ENCODE assay signal across 9 mouse cellular contexts in the genomic region with DNA sequence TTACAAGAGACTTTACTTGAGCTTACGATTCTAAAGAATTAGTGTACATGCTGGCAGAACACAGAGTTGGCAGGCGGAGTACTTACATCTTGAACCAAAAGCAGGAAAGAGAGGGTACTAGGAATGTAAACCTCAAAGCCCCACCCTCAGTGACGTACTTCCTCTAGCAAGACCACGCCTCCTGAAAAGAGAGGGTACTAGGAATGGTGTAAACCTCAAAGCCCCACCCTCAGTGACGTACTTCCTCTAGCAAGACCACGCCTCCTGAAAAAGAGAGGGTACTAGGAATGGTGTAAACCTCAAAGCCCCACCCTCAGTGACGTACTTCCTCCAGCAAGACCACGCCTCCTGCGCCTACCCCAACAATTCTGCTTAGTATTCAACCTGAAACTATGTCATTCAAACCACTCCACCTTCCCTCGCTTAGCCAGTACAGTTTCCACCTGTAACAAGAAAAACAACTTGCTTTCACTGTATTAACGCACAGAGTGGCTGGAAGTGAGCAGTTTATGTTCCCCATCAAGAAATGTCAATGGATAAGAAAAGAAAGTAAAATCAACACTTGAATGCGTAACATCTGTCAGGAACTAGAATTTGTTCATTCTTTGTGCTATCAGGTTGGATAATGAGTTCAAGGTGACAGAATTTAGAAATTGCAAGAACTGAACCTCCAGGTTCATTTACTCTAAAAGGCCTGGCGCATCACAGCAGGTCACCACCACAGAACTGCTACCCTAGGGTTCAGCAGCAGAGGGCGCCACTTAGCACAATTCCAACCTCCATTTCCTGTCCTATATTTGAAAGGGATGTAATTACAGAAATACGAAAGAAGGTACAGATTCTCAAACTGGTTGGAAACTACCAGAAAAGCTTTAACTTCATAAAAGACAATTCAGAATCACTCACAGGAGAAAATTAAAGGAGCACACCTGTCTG.
A peak's percentile ranks its signal among the peaks of the same experiment; 100 is the strongest.
DNase-seq lines count a peak whose midpoint lies in the region; TF ChIP-seq lines count a peak whose summit lies in the region.
"Had no signal": no experiment of that assay in that cellular context is flagged by ENCODE, and none has a peak within 500 bp of the region (broad histone marks: within the 10 kb centered on the region; RNA-seq: fewer than 3 reads in every experiment).

No protein-coding gene starts in this region.

- H3K36me3 ChIP-seq in MEL (ENCODE audit: control insufficient read depth in 1 of 2, insufficient read depth in 2 of 2, low read length in 2 of 2), result no peaks in the 10 kb centered on the region
- H3K36me3 ChIP-seq: liver, embryonic 13.5 days had no signal

- TF ChIP-seq POLR2A in MEL (IDR thresholded peaks at IDR 0.05; ENCODE audit: control insufficient read depth in 1 of 2, insufficient read depth in 1 of 2, low read depth in 1 of 2, low read length in 2 of 2, poor library complexity in 1 of 2), result no peak
- no peak for TF ChIP-seq POLR2A in cortical plate, adult 2 months (IDR thresholded peaks at IDR 0.05; ENCODE audit: extremely low read depth, insufficient read depth, low read length)

- no peaks in the 10 kb centered on the region for H3K9me3 ChIP-seq in MEL (replicated peaks; ENCODE audit: insufficient read depth, low read length)
- H3K9me3 ChIP-seq: liver, embryonic 13.5 days had no signal

- no peak overlapping the region for H3K4me3 ChIP-seq in layer of hippocampus, adult 2 months
- no peak overlapping the region for H3K4me3 ChIP-seq in MEL (ENCODE audit: control insufficient read depth in 1 of 2, insufficient read depth in 1 of 2, low read depth in 2 of 2, low read length in 2 of 2)
- H3K4me3 ChIP-seq in cortical plate, adult 2 months (ENCODE audit: insufficient read depth, low read length), result no peak overlapping the region
- H3K4me3 ChIP-seq: liver, embryonic 13.5 days had no signal

- no peak overlapping the region for H3K27ac ChIP-seq in layer of hippocampus, adult 2 months
- H3K27ac ChIP-seq in MEL (ENCODE audit: control insufficient read depth, low read depth, low read length), result no peak overlapping the region
- H3K27ac ChIP-seq in cortical plate, adult 2 months (ENCODE audit: insufficient read depth, low read length), result no peak overlapping the region
- H3K27ac ChIP-seq: liver, embryonic 13.5 days had no signal

- no peak for DNase-seq in layer of hippocampus, adult 2 months (ENCODE audit: low spot score in 2 of 2)
- no peak for DNase-seq in layer of hippocampus, postnatal 25 days (ENCODE audit: extremely low spot score in 1 of 2, low spot score in 1 of 2)
- peak; percentile 40 for DNase-seq in MEL (ENCODE audit: low read depth, low spot score)
- DNase-seq in testis, postnatal 10 days (ENCODE audit: low spot score), result peak; percentile 60
- DNase-seq in right cerebral cortex, postnatal 14 days, result no peak
- DNase-seq in gastrocnemius, adult 18-20 months (ENCODE audit: low spot score), result no peak
- DNase-seq in left cerebral cortex, adult 11 months (ENCODE audit: low spot score), result no peak
- DNase-seq: liver, embryonic 13.5 days had no signal

- H3K27me3 ChIP-seq in MEL (ENCODE audit: control insufficient read depth in 1 of 2, insufficient read depth in 2 of 2, low read length in 2 of 2), result no peaks in the 10 kb centered on the region
- H3K27me3 ChIP-seq: liver, embryonic 13.5 days had no signal

- TF ChIP-seq RAD21 in MEL (IDR thresholded peaks at IDR 0.05; ENCODE audit: low read depth, low read length), result no peak; the same call in 1 of the 2 replicates

- H3K79me2 ChIP-seq in MEL (ENCODE audit: control insufficient read depth, insufficient read depth, low read length, poor library complexity), result no peaks in the 10 kb centered on the region

- TF ChIP-seq CTCF in layer of hippocampus, adult 2 months (conservative IDR thresholded peaks at IDR 0.05), result peak; percentile 73
- TF ChIP-seq CTCF in MEL (IDR thresholded peaks at IDR 0.05 in 2 of 3, conservative IDR thresholded peaks at IDR 0.05 in 1 of 3; ENCODE audit: control insufficient read depth in 1 of 3, insufficient read depth in 1 of 3, low read depth in 2 of 3, low read length in 3 of 3, poor library complexity in 1 of 3, severe bottlenecking in 1 of 3), result peak; percentile 33 to 36 (median 34); a peak in 5 of 6 replicates
- peak; percentile 34 for TF ChIP-seq CTCF in cortical plate, adult 2 months (IDR thresholded peaks at IDR 0.05; ENCODE audit: extremely low read depth, insufficient read depth, low read length)

- H3K4me1 ChIP-seq in MEL (ENCODE audit: control insufficient read depth in 1 of 2, insufficient read depth in 2 of 2, low read length in 2 of 2), result no peaks in the 10 kb centered on the region
- peaks cover 11% of the 10 kb centered on the region for H3K4me1 ChIP-seq in cortical plate, adult 2 months (ENCODE audit: control insufficient read depth, insufficient read depth, low read length)
- H3K4me1 ChIP-seq: liver, embryonic 13.5 days had no signal

- no peak for TF ChIP-seq EP300 in MEL (IDR thresholded peaks at IDR 0.05; ENCODE audit: low read depth in 1 of 2, low read length in 2 of 2)

- no peak overlapping the region for H3K9ac ChIP-seq in MEL (ENCODE audit: control insufficient read depth, low read depth, low read length, poor library complexity, severe bottlenecking)
- H3K9ac ChIP-seq: liver, embryonic 13.5 days had no signal

TF ChIP-seq in MEL, 35 proteins besides CTCF, POLR2A, EP300 and RAD21:
- TF ChIP-seq TAL1 (IDR thresholded peaks at IDR 0.05; ENCODE audit: low read length) (no peak), TBP (IDR thresholded peaks at IDR 0.05; ENCODE audit: low read depth, low read length) (no peak), MYC (IDR thresholded peaks at IDR 0.05; ENCODE audit: low read depth, low read length) (no peak), KAT2A (conservative IDR thresholded peaks at IDR 0.05; ENCODE audit: low read depth, low read length) (no peak), MXI1 (IDR thresholded peaks at IDR 0.05; ENCODE audit: low read depth, low read length) (no peak), SMC3 (IDR thresholded peaks at IDR 0.05; ENCODE audit: low read depth, low read length) (peak; percentile 34), POLR2AphosphoS2 (IDR thresholded peaks at IDR 0.05; ENCODE audit: low read length) (no peak)

Comparison
In these comparisons a context has a peak if more than half of its experiments do, and no peak if none do; other contexts are left out.
1. DNase-seq: peak in MEL (single experiment) and testis, postnatal 10 days (single experiment); none in layer of hippocampus, adult 2 months (0 of 2), layer of hippocampus, postnatal 25 days (0 of 2), right cerebral cortex, postnatal 14 days (single experiment), gastrocnemius, adult 18-20 months (single experiment) and left cerebral cortex, adult 11 months (single experiment).
2. Peak in every context shown above with its lines, with median percentiles within 50 percentile points of each other: CTCF ChIP-seq.